Mouse (Mus musculus): ENCODE results near the gene Aloxe3.

Aloxe3 gene

GRCm38 (mm10) chr11:69174722-69175121 is 49.0 kb downstream of the Aloxe3 start:
- no peak for DNase-seq (ENCODE audit: low spot score in 2 of 2)

- DNase-seq (ENCODE audit: low spot score in 2 of 2): no peak
Observed at GRCm38 (mm10) chr11:69178525-69178924, 52.8 kb downstream of the Aloxe3 start.

DNA sequence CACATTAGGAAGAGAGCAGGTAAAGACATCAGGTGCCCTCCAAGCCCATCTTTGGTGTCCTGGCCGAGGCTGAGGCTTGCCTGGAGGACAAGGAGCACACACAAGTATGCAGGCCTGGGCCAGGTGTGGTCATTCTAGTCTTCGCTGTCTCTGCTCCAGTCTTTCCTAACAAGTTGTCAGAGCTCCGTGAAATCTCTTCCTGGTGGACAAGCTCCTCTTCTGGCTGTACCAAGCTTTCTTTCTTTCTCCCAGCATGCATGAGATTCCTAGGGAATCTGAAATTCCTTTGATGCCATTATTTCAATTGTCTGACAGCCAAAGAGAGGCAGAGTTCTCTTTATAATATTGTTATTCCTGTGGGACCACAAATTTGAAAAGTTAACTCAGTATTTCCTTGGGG is 53.8 kb downstream of the Aloxe3 start:
- no peak for DNase-seq (ENCODE audit: low spot score in 2 of 2)

GRCm38 (mm10) chr11:69180120-69180519 is 54.4 kb downstream of the Aloxe3 start:
- no peak for DNase-seq (ENCODE audit: low spot score in 2 of 2)

DNA sequence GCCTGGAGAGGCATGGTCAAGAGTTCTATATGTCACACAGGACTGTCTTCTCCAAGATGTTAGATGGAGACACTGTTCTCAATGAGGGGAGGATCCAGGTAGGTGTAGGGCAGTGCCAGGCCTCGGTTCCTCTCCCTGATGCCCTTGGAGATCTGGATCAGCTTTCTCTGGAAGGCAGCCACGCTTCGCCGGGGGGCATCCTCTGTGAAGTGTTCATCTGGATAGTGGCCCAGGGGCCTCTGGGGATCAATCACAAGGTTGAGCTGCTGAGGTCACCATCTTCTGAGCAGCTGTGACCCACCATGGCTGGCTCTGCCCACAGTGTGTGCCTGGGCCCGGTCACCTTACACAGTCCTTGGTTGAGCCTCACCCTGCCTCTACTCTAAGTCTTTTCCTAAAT is 59.3 kb downstream of the Aloxe3 start:
- no peak for DNase-seq (ENCODE audit: low spot score in 2 of 2)

GRCm38 (mm10) chr11:69185936-69186335 is 60.2 kb downstream of the Aloxe3 start:
- DNase-seq (ENCODE audit: low spot score in 2 of 2): no peak

- DNase-seq (ENCODE audit: low spot score in 2 of 2): no peak
Observed at GRCm38 (mm10) chr11:69192840-69193239, 67.1 kb downstream of the Aloxe3 start.

DNA sequence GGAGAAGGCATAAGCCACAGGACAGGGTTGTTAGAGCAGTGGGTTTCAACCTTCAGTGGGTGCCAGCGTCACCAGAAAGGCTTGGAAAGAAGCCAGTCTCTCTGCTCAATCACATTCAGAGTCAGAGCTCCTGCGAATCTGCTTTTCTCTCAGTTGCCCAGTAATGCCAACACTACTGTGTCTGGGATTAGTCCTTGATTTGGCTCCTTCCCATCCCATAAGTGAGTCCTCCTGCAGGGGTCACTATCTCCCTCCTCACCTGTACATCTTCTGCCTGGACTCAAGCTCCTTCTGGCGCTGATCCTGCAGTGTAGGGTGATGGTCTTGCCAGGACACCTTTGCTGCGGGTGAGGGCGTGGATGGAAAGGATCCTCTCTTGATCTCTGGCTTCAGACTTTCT is 71.1 kb downstream of the Aloxe3 start:
- DNase-seq (ENCODE audit: low spot score in 2 of 2): no peak

DNA sequence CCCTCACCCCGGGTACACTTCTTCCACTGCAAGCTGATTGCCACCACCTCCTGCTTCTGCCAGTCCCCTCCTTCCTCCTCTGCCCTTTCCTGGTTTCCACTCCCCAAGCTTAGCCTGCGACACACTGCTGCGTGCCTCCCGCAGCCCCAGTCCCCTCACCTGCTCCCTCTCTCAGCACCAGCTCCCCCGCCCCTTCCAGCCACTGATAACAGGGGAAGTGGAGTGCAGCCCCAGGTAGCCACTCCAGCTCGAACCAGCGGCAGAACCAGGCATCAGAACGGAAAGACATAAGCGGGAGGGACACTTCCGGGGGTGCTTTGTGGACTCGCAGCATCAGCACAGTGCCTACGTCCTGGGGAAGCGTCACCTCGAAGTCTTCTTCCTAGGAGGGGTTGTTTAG is 71.5 kb downstream of the Aloxe3 start:
- peak in 1 of 2 experiments; percentile 3 for DNase-seq (ENCODE audit: low spot score in 2 of 2)

GRCm38 (mm10) chr11:69197743-69198142 is 72.0 kb downstream of the Aloxe3 start, which contains the start of gene Alox8:
Gene Alox8 (minus strand): TSS chr11:69197843.
- no peak for DNase-seq (ENCODE audit: low spot score in 2 of 2)
